Mouse (Mus musculus) neural tube, embryonic 13.5 days (tissue): Measurements from ENCODE around the gene Inpp5a. TPM values are rescaled to one million over a fixed set of nuclear protein-coding genes. Genes with fewer than 3 reads are reported as not detected.
A peak's percentile ranks its signal among the peaks of the same experiment; 100 is the strongest.

Experiments
- ATAC-seq: fragments of 200-750 bp; cut with Nextera tagmentation; 2 replicates; pipeline ENCODE4 v1.8.0; 2017; ENCODE audit warnings: low read depth, mild to moderate bottlenecking, moderate TSS enrichment, moderate library complexity
- H3K27ac ChIP-seq: fragments of 300-500 bp; sonication (generic); replicated peaks from 2 replicates; pipeline ENCODE4 v1.5.1; 2015; ENCODE audit warnings: moderate library complexity, mild to moderate bottlenecking, inconsistent platforms
- H3K27me3 ChIP-seq: fragments of 300-500 bp; sonication (generic); 2 replicates; pipeline ENCODE4 v1.6.1; 2015; ENCODE audit warnings: mild to moderate bottlenecking, inconsistent platforms
- H3K36me3 ChIP-seq: fragments of 300-500 bp; sonication (generic); 2 replicates; pipeline ENCODE4 v1.6.1; 2015; ENCODE audit warnings: mild to moderate bottlenecking, inconsistent platforms
- H3K4me1 ChIP-seq: fragments of 300-500 bp; sonication (generic); replicated peaks from 2 replicates; pipeline ENCODE4 v1.6.1; 2015; ENCODE audit warnings: inconsistent platforms
- H3K4me2 ChIP-seq: fragments of 300-500 bp; sonication (generic); 2 replicates; pipeline ENCODE4 v1.6.1; 2015; ENCODE audit warnings: inconsistent platforms, mild to moderate bottlenecking, moderate library complexity
- H3K4me3 ChIP-seq: fragments of 300-500 bp; sonication (generic); 2 replicates; pipeline ENCODE4 v1.5.1; 2015; ENCODE audit warnings: mild to moderate bottlenecking, inconsistent platforms
- H3K9ac ChIP-seq: fragments of 300-500 bp; sonication (generic); 2 replicates; pipeline ENCODE4 v1.6.1; 2015; ENCODE audit warnings: moderate library complexity, mild to moderate bottlenecking, inconsistent platforms
- H3K9me3 ChIP-seq: fragments of 300-500 bp; sonication (generic); 2 replicates; pipeline ENCODE4 v1.6.1; 2016; ENCODE audit warnings: inconsistent platforms
- WGBS: fragments of 180-500 bp; shearing (Covaris S2); methylation state at CpG from one replicate; pipeline ENCODE4 v1.1.7; 2015; 5-methylcytosine and 5-hydroxymethylcytosine counted together
- polyA plus RNA-seq: library from polyadenylated mRNA; unstranded; fragments of >200 nt; fragmentation: Nextera tagmentation; extraction: Ambion mirVana; gene quantifications from 2 replicates; pipeline ENCODE4 v1.2.1, GENCODE M21; 2015

The Inpp5a gene
- polyA plus RNA-seq, 1 experiment from 2014 or later = 17.6 TPM

DNA sequence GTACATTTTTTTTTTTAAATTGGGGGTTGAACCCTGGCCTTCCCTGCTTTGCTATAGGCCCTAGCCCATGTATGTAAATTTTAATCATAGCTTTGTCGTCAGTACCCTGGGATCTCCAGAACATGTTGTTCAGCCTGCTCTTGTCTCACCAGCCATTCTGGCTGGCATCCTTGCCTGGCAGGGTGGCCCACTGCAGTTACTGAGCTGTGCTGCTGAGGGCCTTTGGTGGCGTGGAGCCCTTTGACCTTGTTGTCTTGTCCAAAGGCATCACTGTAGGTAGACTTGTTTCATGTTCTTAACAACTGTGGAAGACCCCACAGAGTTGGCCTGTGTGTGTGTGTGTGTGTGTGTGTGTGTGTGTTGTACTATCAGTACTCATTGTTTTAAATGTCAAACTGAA, 3.2 kb downstream of the Inpp5a start:
- H3K9me3 ChIP-seq = no peaks in the 10 kb centered on the region
- H3K9ac ChIP-seq = no peak overlapping the region
- 78% methylated on average over 2 of the region's 2 CpGs for WGBS
- H3K4me1 ChIP-seq = peaks cover 56% of the 10 kb centered on the region
- H3K27me3 ChIP-seq = no peaks in the 10 kb centered on the region
- no peak overlapping the region for H3K27ac ChIP-seq
- no peak for ATAC-seq
- H3K4me3 ChIP-seq = no peak overlapping the region
- H3K36me3 ChIP-seq = no peaks in the 10 kb centered on the region
- no peak overlapping the region; the same call in 1 of the 2 replicates for H3K4me2 ChIP-seq

DNA sequence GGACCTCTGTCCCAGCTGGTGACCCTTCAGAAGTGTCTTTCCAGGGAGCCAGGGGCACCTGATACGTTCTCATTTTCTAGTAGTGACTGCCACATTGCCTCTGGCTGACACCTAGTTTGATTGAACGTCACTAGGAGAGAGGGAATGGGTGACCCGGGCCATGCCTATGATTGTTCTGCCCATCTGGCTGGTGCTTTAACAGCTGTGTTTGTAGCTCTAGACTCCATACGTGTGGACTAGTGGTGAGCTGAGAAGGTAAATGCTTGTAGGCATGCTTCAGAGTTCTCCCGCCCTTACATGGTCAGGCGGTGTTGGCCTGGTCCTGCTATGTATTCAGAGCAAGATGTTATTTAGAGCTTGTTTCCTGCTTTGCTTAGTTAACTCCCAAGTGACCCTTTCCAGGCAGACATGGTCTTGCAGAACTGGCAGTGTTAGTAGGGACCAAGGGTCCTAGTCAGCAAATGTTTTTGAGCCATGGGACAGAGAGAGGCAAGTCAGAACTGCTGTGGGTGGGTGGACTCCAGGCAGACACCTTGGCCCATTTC, 3.9 kb downstream of the Inpp5a start:
- Histone ChIP-seq H3K4me2 (no peak overlapping the region), H3K9me3 (no peaks in the 10 kb centered on the region), H3K27ac (no peak overlapping the region), H3K4me3 (no peak overlapping the region), H3K27me3 (no peaks in the 10 kb centered on the region), H3K9ac (no peak overlapping the region), H3K36me3 (no peaks in the 10 kb centered on the region), H3K4me1 (peaks cover 57% of the 10 kb centered on the region)
- no peak for ATAC-seq
- 64% methylated on average over 6 of the region's 6 CpGs for WGBS

DNA sequence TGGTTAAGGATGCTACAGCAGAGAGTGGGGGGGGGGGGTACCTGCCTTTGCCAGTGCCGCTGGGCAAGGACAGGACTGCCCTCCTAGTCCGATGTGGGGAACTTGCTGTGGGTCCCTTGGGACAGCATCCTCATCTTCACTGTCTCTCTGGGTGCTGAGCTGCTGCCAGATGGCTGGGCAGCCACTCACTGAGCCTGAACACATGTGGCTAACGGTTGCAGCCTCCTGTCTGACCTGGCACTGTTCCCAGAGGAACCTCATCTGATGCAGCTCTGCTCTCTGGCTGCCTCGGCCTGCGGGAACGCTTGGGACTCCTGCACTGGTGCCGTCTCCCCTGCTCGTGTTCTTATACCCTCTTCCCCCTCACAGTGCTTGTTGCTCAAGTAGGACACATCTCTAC, 8.6 kb downstream of the Inpp5a start:
- Histone ChIP-seq H3K4me1 (peaks cover 27% of the 10 kb centered on the region), H3K9me3 (no peaks in the 10 kb centered on the region), H3K4me2 (no peak overlapping the region), H3K27me3 (no peaks in the 10 kb centered on the region), H3K36me3 (no peaks in the 10 kb centered on the region), H3K4me3 (no peak overlapping the region), H3K9ac (no peak overlapping the region), H3K27ac (no peak overlapping the region; the same call in 1 of the 2 replicates)
- ATAC-seq = peak; percentile 45; the same call in 1 of the 2 replicates
- 38% methylated on average over 8 of the region's 8 CpGs for WGBS

DNA sequence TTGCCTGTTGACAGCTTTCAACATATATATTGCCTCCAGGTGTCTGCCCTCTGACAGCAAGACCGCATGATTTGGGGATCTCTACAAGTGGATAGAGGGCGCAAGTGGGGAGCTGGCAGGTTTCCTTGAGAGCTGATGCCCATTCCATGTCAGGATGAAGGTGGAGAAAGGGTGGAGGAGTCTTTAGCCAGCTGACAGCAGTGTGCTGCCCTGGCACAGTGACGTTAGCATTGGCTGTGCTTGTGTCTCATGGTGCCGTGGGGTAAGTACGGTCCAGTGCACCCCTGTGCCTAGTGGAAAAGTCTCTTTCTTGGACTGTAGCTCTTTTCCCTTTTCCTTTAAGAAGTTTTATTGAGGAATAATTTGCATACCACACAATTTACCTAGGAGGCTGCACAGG, 9.2 kb downstream of the Inpp5a start:
- WGBS = 86% methylated on average over 5 of the region's 5 CpGs
- Histone ChIP-seq H3K9ac (no peak overlapping the region), H3K4me1 (peaks cover 21% of the 10 kb centered on the region), H3K9me3 (no peaks in the 10 kb centered on the region), H3K27me3 (no peaks in the 10 kb centered on the region), H3K4me3 (no peak overlapping the region), H3K36me3 (no peaks in the 10 kb centered on the region), H3K27ac (no peak overlapping the region), H3K4me2 (no peak overlapping the region)
- ATAC-seq = no peak

DNA sequence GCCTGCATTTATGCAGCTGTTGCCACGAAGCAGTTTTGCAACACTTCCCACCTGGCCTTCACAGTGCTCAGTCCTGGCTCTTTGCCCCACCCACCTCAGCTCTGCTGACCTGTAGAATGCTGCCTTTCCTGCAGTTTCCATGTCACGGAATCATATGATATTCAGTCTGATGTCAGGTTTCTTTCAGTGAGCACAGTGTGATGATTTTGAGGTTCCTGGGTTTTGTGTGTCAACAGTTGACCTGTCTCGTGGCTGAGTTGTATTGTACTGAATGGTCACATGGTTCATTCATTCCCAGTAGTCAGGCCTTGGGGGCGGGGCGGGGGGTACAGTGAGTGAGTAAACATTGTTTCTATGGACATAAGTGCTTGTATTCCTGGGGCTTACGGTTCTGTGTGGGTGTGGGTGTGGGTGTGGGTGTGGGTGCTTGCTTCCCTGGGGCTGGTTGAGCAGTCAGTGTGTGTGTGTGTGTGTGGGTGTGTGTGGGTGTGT, 9.7 kb downstream of the Inpp5a start:
- WGBS = 78% methylated on average over 6 of the region's 6 CpGs
- ATAC-seq = 0 out of 2 replicates have a peak, but pooled peaks have one; percentile 17
- no peak overlapping the region for H3K9ac ChIP-seq
- H3K27ac ChIP-seq = no peak overlapping the region
- H3K36me3 ChIP-seq = no peaks in the 10 kb centered on the region
- peaks cover 19% of the 10 kb centered on the region for H3K4me1 ChIP-seq
- no peaks in the 10 kb centered on the region for H3K9me3 ChIP-seq
- H3K27me3 ChIP-seq = no peaks in the 10 kb centered on the region
- H3K4me3 ChIP-seq = no peak overlapping the region
- H3K4me2 ChIP-seq = no peak overlapping the region

DNA sequence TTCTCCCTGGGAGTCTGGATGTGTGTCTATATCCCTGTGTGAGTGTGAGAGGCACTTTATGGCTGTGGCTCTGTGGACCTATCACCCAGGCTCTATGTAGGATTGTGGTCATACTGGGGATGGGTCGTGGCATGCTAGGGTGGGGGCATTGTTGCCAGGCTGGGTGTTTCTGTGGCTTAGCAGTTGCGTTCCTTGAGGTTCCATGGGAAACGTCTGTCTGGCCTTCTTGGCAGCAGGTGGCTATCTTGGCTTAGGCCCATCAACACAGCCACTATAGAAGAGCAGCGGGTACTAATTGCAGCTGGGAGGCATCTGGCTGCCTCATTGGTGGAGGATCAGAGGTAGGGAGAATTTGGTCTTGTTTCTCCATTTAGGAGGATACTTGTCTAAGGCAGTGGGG, 10.7 kb downstream of the Inpp5a start:
- Histone ChIP-seq H3K9me3 (no peaks in the 10 kb centered on the region), H3K4me3 (no peak overlapping the region), H3K27ac (no peak overlapping the region), H3K4me2 (no peak overlapping the region), H3K4me1 (peaks cover 18% of the 10 kb centered on the region), H3K27me3 (no peaks in the 10 kb centered on the region), H3K9ac (no peak overlapping the region), H3K36me3 (no peaks in the 10 kb centered on the region)
- WGBS = 77% methylated on average over 4 of the region's 4 CpGs
- no peak for ATAC-seq

DNA sequence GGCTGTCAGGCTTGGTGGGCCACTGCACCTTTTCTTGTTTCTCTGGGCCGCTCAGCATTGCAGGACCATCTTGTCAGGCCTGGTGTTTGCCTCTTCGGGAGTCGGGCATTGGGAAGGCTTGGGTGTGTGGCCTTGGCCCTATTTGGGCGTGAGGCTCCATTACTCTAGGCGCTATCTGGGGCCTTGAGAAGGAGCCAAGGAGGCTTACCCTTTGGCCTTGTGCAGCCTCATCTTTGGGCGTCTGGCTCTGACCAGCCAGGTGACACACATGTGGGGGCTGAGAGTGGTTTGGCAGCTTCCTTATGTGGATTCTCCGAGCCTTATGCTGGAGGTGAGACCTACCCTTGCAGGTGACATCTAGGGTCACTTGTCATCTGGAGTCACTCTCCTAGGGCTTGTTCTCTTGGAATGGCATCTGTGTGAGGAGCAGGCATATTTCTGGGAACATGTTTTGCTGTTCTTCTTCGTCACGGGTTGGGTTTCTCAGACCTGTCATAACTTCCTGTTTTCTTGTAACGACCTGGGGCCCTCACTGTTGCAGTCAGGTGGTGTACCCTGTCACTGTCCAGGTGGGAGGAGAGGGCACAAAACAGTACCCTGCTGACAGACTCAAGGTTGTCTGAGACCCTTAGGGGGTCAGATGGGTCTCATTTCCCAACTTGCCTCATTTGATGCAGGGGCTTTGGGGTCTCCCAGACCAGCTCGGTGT, 11.2 kb downstream of the Inpp5a start:
- no peaks in the 10 kb centered on the region for H3K9me3 ChIP-seq
- H3K27me3 ChIP-seq = no peaks in the 10 kb centered on the region
- H3K4me1 ChIP-seq = peaks cover 14% of the 10 kb centered on the region
- no peak for ATAC-seq
- H3K27ac ChIP-seq = no peak overlapping the region
- no peak overlapping the region for H3K9ac ChIP-seq
- H3K36me3 ChIP-seq = no peaks in the 10 kb centered on the region
- 94% methylated on average over 11 of the region's 11 CpGs for WGBS
- H3K4me3 ChIP-seq = no peak overlapping the region
- no peak overlapping the region for H3K4me2 ChIP-seq

DNA sequence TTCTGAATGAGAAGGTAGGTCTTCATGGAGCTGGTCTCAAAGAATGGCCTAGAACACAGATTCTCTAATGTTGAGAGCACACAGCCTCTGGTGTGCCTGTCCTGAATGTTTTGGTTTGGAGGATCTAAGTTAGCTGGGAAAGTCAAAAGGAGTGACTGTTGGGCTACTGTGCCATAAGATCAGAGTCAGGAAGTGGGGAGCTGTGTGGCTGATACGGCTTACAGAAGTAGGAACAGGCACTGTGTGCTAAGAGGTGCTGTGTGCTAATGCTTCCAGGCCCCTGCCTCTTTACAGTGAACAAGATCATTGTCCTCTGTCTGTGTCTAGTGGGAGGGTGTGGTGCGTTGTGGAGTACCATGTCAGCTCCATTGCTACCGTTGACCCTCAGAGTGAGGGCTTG, 12.0 kb downstream of the Inpp5a start:
- Histone ChIP-seq H3K4me1 (peaks cover 14% of the 10 kb centered on the region), H3K36me3 (no peaks in the 10 kb centered on the region), H3K9me3 (no peaks in the 10 kb centered on the region), H3K4me2 (no peak overlapping the region), H3K27ac (no peak overlapping the region), H3K27me3 (no peaks in the 10 kb centered on the region), H3K9ac (no peak overlapping the region), H3K4me3 (no peak overlapping the region)
- 93% methylated on average over 3 of the region's 3 CpGs for WGBS
- ATAC-seq = no peak

DNA sequence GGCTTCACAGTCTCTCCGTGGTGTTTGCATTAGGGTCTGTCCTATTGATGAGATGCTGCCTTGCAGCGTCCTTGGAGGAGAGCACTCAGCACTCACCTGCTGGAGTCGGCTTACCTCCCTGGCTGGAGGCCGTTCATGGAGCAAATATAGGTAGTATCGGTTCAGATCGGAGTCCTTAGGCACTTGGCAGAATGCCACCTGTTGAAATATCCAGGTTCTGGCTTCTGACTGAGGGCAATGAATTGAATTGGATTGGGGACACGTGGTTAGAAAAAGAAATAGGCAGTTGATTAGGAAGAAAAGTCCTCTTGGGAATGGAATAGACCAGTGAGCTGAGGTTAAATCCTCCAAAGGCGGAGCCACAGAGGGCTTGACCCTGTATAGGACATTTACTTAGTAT, 12.9 kb downstream of the Inpp5a start:
- Histone ChIP-seq H3K9me3 (no peaks in the 10 kb centered on the region), H3K36me3 (no peaks in the 10 kb centered on the region), H3K4me2 (no peak overlapping the region), H3K4me3 (no peak overlapping the region), H3K9ac (no peak overlapping the region), H3K4me1 (peaks cover 14% of the 10 kb centered on the region), H3K27ac (no peak overlapping the region), H3K27me3 (no peaks in the 10 kb centered on the region)
- 89% methylated on average over 8 of the region's 8 CpGs for WGBS
- ATAC-seq = no peak

DNA sequence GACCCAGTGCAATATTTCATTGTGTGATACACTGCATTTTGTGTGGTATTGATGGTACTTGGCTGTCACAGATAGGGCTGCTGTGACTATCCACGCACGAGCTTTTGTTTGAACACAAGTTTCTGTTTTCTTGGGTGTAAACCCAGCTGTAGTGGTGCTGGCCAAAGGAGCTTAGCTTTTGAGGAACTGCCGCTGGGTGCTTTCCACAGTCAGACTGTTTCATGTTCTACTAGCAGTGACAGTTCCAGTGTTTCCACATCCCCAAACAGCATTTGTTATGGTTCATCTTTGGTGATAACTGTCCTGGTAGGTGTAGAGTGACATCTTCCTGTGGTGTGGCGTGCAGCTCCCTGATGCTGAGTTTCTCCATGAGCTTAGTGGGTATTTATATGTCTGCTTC, 13.8 kb downstream of the Inpp5a start:
- ATAC-seq = no peak
- Histone ChIP-seq H3K27me3 (no peaks in the 10 kb centered on the region), H3K4me2 (no peak overlapping the region), H3K9ac (no peak overlapping the region), H3K9me3 (no peaks in the 10 kb centered on the region), H3K4me1 (peaks cover 8% of the 10 kb centered on the region), H3K36me3 (no peaks in the 10 kb centered on the region), H3K4me3 (no peak overlapping the region), H3K27ac (no peak overlapping the region)
- 88% methylated on average over 4 of the region's 4 CpGs for WGBS

DNA sequence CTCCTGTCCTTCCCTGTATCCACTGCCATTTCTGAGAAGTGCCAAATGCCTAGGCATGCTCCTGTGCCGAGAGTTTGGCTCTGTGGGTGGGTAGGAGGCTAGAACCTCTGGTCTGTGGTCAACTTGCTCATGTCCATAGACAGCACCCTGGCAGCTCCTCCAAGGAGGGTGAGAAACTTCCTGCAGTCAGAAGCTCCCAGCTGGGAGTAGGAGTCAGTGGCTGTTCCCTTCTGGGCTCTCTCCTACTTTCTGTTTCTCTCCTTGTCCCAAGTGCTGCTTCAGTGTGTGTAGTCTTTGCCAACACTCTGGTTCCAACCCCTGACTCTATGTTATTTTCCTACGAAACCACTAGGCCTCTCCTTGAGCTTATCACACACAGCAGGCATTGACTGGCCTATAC, 17.7 kb downstream of the Inpp5a start:
- Histone ChIP-seq H3K4me1 (no peaks in the 10 kb centered on the region), H3K9me3 (no peaks in the 10 kb centered on the region), H3K4me3 (no peak overlapping the region), H3K4me2 (no peak overlapping the region), H3K27ac (no peak overlapping the region), H3K36me3 (no peaks in the 10 kb centered on the region), H3K27me3 (no peaks in the 10 kb centered on the region), H3K9ac (no peak overlapping the region)
- ATAC-seq = no peak
- WGBS = 93% methylated on average over 2 of the region's 2 CpGs

DNA sequence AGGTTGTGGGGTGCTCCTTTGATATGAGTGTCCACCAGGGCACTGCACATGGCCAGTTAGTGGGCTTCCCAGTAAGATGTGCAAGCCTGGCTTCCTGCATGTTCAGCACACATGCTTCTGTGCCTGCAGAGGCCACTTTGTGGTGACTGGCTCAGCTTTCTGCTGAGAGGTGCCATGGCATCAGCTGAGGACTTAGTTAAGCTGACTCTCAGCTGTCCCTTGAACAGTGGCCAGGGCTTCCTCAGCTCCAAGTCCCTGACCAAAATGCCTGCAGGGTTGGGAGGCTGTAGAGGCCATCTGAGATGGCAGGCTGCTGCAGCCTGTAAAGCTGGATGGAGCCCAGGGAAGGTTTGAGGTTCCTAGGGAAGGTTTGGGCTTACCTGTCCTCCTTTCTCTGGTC, 19.1 kb downstream of the Inpp5a start:
- ATAC-seq = no peak
- no peaks in the 10 kb centered on the region for H3K9me3 ChIP-seq
- no peak overlapping the region for H3K4me2 ChIP-seq
- H3K36me3 ChIP-seq = no peaks in the 10 kb centered on the region
- no peak overlapping the region for H3K4me3 ChIP-seq
- peaks cover 8% of the 10 kb centered on the region for H3K4me1 ChIP-seq
- H3K27ac ChIP-seq = no peak overlapping the region
- H3K27me3 ChIP-seq = no peaks in the 10 kb centered on the region
- H3K9ac ChIP-seq = no peak overlapping the region

DNA sequence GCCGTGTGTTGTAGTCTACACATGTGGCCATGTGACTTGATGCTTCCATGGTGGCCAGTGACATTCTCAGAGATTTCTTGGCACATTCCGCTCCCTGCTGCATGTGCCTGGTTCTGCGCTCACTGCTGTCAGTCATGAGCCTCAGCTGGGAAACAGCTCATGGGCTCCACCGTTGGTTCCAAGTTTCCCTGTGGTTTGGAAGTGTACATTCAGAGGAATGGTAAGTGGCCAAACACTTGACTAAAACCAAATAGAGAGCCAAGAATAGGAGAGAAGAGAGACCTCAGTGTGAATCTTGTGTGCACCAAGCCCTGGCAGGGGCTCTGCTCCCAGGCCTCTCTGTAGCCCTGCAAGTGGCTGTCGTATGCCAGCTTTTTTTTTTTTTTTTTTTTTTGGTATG, 21.0 kb downstream of the Inpp5a start:
- peaks cover 8% of the 10 kb centered on the region for H3K4me1 ChIP-seq
- no peaks in the 10 kb centered on the region for H3K9me3 ChIP-seq
- ATAC-seq = no peak
- H3K27me3 ChIP-seq = no peaks in the 10 kb centered on the region
- WGBS = 87% methylated on average over 5 of the region's 5 CpGs
- no peaks in the 10 kb centered on the region for H3K36me3 ChIP-seq
- no peak overlapping the region for H3K4me3 ChIP-seq
- H3K4me2 ChIP-seq = no peak overlapping the region
- H3K9ac ChIP-seq = no peak overlapping the region
- H3K27ac ChIP-seq = no peak overlapping the region
